Mouse (Mus musculus) lung, postnatal 4 days (tissue): ENCODE data around the gene Ppp2r5c.

Experiments
- DNase-seq, 2 experiments: peaks; one replicate each; pipeline ENCODE4 v3.0.0; 2021

Gene Ppp2r5c

DNA sequence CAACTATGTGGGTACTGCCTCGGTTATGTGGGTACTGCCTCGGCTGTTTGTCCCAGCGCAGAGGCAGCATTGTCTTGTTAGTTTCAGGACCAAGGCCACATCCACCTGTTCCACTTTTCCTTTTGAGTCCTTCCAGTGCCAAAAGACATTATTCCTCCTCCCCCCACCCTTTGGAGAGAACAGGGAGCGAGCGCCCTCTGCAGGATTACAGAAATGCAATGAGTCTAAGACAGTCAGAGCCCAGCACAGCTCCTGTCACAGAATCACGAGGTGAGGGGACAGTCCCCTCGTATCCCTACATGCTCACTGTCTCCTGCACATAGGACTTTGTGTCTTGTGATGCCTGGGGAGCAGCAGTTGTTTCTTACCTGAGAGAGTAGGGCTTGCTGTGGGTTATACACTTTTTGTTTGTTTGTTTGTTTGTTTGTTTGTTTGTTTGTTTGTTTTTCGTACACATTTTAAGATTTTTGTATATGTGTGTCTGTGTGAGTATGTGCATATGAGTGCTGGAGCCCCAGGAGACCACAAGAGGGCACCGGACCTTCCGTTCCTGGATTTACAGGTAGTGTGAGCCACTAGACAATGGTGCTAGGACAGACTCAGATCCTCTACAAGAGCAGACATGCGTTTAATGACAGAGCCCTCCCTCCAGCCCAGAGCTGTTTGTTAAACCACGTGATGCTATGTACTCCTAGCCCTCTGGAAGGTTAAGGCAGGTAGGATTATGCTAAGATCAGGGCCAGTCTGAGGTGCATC lies 43.2 kb downstream of the Ppp2r5c start:
- DNase-seq = no peak

DNA sequence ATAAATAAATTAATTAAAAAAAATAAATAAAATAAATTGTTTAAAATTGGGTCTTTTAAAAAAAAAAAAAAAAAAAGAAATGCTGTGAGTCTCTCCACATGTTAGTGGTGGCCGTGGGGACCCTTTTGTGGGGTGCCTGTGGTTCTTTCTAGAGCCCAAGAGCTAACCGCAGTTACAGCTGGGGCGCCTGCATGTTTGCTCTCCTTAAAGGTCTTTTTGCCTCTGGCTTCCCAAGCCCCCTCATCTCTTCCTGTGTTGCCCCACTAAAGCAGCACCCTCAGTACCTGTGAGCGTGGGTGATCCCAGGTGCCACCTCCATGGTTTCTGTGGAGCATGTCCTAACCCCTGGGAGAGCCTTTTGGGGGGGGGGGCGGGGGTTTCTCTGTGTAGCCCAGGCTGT lies 45.5 kb downstream of the Ppp2r5c start:
- DNase-seq = peak in 1 of 2 experiments; percentile 10

DNA sequence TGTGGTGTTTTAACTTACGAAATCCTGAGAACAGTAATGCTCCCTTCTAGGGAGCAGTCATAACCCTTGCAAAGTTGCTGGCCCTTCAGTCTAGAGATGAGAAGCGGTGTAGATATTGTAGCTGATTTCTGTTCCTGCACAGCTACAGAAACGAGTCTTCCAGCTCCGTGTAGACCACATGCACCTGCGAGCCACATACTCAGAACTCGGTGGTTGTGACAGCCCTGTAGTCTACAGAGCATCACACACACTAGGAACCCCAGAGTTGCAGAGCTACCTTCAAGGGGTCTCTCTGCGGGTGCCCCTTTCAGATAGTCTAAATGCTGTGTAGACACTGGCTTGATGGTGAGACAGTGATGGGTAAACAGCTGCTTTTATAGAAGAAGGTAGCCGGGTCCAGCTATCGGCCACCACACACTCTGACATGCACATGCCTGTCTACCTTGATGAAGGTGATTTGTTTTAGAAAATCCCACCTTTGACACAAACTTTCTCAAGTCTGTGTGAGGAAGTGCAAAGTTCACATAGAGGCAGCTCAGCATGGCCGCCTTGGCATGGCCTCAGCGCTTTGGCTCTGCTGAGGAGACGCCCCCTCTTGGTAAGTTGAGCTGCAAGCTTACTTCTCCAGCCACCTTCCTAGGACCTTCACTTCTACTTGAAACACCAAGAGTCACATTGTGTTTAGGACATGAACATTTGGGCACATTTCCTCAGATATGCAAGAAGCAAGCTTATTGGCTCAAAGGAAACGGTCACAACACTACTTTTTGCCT lies 46.9 kb downstream of the Ppp2r5c start:
- no peak for DNase-seq

DNA sequence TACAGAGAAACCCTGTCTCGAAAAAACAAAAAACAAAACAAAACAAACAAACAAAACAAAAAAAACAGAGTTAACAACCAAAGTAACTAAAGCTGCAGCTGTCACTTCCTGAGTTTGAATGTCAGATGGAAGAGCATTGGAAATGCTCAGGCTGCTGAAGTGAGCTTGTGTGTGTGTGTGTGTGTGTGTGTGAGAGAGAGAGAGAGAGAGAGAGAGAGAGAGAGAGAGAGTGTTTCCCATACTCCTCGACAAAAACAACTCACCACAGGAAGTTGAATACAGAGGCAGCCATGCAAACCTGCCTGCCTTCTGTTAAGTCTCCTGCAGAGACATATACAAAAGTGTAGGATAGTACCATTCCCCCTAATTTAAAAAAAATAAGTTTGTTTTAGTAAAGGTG lies 47.9 kb downstream of the Ppp2r5c start:
- no peak for DNase-seq

DNA sequence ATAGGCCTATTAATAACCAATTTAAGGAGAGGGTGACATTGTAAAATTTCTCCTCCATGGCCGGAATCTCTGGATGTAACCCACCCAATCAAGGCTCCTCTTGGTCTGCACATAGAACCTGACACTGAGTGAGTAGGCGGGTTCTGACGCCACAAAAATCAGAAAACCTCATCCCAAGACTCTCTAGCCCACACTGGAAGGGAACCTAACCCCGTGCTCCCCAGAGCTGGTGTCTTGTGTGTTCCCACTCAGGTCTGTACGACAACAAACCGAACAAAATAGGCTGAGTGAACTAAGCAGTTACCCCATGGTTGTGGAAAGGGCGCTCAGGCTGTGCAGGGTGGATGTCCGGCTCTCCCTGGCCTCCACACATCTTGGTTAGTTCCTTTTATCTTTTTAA lies 48.3 kb downstream of the Ppp2r5c start:
- DNase-seq = no peak

DNA sequence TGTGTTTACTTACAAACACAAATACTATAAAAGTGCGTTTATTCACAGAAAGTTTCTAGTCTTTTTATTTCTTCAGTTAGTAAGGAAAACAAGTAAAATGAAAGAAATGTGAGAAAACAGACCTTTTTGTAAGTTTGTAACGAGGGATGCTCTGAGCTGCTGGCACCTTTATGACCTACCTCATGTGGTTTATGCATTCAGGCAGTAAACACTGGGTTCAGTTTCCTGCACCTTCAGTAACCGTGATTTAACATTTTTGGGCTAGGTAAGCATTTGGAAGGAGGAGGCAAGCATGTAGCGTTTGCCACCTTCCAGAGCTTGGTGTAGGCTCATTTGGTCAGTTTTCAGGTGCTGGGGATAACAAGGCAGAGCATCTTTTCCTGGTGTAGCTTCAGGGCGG lies 49.1 kb downstream of the Ppp2r5c start:
- DNase-seq = no peak

DNA sequence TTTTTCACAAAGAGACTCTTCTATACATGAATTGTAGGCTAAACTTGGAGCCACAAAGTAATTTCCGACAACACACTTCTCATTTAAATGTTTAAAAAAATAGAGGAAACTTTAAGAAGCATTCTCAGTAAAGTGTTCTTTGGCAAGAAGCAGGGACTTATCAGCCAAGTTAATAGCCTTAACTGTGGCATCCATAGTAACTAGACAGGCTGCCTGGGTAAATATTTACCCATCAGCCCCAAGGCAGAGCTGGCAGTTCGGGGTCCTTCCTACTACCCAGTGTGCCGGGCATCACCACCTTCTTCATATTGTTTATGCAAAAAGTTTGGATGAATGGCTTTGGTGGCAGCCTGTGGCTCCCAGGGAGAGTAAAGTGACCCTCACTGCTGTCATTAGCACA lies 50.1 kb downstream of the Ppp2r5c start:
- no peak for DNase-seq

DNA sequence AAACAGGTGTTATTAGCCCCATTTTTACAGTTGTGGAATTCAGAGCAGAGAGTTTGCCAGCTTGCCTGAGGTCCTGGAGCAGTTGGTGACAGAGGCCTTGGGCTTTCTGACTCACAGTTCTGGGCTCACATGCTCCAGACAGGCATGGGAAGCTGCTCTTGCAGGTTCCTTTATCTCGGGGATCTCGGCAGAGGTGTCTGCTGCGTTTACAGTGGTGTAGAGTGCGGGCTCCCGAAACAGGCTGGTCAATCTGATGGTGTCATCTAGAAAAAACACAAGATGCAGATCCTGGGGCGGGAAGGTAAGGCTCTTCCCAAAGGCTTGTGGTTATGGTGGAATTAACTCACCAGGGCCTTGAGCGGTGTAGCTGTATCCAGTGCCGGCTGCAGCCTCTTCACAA lies 50.6 kb downstream of the Ppp2r5c start:
- no peak for DNase-seq

DNA sequence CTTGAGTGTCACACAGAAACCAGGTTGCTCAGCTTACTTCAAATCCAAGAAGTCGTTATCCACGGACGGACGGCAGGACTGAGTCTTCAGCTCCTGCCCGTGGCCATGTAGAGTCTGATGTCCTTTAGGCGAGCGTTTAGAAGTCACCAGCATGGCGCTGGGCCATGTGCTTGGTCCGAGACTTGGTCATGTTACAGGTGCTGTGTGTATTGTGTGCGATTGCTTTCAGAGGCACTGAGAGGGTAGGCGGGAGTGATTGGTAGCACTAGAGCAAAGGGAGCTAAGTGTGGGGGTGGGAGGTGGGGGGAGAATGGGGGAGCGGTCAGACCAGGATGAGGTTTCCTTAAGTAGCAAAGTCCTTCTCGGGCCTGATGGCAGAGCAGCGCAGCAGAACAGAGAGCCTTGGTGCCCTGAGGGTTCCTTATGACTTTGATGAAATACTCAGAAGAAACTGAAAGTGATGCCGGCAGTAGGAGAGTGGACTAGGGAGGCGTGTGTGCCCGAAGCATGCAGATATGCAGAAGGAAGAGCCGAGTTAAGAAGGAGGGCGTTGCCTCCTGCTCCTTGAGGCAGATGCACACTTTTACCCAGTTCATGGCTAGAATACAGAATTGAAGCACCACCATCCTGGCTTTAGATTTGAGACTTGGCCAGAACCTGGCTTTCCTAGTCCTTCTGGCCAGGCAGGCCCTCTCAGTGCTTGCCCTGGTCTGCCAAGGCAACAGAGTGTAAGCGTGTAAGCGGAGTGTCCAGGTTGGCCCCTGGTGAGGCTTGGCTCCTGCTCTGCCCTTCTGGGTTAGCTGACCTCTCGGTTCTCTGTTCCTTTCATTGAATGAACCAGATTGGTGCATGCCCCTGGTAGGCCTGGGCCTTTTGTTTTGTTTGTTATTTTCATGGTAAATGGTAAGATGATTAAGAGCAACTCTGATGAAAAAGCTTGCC lies 51.6 kb downstream of the Ppp2r5c start:
- DNase-seq = no peak

DNA sequence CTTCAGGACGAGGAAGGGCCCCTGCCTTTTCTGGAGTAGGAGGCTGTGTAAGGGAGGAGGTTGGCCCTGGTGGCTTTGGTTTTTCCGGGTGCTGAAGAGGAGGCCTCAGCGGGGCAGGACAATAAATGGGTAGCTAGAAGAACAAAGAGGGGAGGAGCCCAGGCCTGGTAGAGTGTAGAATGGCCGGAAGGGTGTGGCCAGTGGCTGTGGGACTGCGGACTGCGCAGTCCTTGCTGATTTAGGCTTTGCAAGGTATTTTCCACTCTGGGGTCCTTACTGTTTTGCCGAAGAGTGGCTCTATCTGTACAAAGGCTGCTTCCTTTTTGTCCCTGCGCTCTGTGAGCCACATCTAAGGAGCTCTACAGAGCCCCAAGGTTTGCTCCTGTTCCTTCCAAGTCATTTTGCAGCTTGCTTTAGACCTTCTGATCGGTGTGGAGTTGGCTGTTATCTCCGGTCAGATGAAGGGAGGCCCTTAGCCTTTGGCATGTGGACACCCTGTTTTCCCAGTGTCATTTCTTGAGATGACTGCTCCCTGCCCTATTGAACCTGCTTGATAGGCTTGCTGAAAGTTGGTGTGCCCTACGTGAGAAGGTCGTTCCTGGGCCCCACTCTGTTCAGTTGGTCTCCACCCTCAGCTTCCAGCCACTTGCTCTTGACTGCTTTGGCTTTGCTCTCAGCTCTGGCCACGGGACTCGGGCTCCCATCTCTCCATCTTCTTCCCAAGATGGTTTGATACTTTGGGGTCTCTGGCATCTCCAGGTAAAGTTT lies 52.5 kb downstream of the Ppp2r5c start:
- DNase-seq = peak; percentile 66 to 77

DNA sequence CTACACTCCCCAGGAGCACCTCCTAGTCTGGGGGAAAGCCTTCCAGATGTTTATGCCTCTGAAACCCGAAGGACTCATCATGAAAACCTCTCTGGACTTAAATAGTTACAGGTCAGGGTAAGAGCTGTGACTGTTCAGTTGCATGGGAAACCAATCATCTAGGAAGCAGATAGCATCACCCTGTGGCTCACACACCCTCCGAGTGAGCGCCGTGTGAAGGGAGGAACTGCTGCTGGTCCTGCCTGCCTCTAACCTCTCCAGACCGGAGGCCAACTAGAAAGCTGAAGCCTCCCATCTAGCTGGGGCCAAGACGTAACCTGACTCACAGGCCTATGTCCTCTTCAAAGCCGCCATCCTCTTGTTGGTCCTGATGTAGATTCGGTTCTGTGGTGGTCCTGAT lies 53.2 kb downstream of the Ppp2r5c start:
- DNase-seq = no peak

DNA sequence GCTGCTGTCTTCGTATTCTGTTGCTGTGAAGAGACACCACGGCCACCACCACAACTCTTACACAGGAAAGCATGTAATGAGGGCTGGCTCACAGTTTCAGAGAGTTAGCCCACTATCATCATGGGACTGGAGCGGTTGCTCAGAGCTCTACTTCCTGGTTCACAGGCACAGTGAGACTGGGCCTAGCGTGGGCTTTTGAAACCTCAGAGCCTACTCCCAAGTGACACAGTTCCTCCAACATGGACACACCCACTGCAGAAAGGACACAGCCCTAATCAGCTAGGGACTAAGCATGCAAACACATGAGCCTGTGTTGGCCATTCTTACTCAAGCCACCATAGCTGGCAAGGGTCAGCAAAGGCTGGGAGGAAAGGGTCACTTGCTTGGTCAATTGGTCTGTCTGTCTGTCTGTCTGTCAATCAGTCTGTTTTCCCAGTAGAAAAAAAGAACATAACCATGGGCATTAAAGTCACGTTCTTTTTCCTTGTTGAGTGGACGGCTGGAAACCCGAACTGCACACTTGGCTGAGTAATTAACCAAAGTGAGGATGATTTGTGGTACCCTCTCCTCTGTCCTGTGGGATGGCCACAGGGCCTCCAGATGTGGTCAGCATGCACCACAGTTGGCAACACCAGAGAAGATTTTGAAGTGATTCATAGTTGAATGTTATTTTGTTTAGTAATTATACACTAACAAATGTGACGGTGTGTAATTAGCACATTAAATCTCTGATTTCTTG lies 56.7 kb downstream of the Ppp2r5c start:
- DNase-seq = peak; percentile 62 to 70

DNA sequence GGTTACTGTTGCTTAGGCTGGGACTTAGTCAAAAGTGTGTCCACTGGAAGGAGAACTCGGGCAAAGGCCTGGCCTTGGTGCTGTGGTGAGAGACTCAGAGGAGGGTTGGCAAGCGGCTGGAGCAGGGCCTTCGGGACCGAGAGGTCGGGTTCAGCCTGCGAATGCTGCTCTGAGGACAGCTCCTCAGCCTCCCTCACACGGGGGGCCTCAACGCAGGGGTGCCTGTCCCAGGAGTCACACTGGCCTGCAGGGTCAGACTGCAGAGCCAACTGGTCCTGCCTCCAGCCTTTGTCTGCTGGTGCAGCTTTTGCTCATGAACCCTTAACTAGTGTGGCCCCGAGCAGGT lies 57.2 kb downstream of the Ppp2r5c start:
- peak in 1 of 2 experiments; percentile 20 for DNase-seq

DNA sequence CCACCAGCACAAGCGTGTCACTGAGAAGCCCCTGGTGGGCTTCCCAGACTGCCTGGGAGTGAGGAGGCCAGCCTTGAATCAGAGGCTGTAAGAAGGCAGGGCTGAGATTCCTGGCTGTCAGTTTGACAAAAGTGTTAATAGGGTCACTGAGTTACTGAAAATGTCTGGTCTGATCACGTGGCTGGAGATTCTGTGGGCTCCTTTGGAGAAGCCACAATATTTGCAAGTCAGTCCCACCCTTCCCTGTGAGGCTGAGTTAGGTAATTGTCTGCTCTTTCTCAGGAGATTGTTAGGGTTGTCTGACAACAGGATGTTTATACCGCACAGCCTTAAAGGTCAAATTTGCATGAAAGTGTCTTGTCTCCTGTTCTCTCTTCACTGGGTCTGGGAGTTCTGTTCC lies 57.9 kb downstream of the Ppp2r5c start:
- DNase-seq = no peak

DNA sequence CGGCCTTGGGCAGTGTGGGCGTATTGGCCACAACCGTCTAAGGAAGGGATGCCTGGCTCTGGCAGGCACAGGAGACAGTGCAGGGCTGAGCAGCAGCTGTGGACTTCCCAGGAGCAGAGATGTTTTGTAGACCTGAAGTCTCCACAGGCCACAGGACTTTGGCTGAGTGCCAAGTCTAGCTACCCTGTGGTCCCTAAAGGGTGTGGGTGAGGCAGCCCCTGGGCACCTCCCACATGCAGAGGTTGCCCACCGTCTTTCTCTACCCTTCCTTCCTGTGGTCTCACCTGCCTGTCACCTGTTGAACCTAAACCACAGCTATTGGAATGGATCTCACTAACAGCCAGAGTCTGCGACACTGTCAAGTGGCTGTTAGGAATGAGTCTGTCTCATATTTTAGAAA lies 59.1 kb downstream of the Ppp2r5c start:
- no peak for DNase-seq

DNA sequence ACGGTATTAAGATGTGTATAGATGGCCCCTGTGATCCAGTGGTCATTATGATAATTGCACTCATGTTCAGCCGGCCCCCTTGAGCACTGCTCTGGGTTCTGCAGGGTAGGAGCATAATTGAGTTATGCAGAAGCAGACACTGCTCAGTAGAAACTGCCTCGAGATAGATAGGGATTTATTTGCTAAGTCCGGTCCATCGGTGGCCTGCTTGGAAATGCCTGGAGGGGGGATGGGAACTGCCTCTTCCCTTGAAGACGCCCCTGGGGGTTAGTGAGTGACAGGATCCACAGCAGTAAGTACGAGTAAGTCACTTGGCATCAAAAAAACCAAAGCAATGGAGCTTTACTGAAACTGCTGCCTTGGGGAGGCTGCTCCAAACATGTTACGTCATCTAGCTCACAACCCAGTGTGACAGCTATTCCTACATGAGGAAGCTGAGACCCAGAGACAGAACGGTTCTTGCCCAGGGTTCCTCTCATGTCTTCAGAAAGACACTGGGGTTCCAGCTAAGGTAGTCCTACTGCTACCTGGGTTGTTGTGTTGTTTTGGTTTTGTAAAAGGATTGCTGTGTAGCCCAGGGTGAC lies 60.9 kb downstream of the Ppp2r5c start:
- DNase-seq = peak in 1 of 2 experiments; percentile 22

DNA sequence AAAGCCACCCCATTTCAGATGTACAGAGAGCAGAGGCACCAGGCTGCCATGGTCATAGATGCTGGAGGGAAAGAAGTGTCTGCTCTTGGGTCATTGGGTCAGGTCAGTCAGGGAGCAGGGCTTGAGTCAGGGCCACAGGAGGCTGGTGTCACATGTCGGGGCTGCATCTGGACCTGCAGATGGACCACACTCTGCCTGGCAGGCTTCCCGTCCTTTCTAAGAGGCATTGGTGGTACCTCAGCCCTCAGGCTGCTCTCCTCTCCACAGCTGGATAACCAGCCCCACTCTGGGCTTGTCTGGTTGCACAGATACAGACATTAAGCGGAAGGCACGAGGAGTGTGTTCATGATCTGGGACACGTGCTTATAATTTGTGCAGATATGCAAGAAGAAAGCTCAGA lies 61.8 kb downstream of the Ppp2r5c start:
- DNase-seq = peak in 1 of 2 experiments; percentile 21

DNA sequence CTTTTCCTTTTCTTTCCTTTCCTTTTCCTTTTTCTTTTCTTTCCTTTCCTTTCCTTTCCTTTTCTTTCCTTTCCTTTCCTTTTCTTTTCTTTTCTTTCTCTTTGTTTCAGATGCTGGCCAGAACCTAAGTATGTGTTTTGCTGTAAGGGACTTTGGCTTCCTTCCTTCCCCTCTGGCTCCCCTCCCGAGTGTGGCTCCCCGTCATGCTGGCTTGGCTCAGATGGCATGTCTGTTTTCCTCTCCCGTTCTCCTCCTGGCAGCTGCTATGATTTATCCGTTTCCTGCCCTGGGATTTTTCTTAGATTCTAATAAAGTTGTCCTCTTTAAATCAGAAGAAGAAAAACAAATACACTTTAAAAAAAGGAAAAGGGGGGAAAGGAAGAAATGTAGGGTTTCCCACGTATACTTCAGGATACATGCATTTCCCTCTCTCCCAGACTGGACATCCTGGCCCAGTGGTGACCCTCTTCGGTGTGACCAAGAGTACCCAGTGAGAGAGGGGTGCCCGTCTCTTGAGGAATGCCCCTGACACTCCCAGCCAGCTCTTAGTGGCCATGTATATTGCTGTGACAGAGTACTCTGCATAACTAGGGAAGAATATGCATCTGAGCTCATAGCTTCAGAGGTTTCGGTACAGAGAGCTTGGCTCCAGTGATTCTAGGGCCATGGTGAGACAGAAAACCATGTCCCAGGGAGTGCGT lies 63.4 kb downstream of the Ppp2r5c start:
- peak; percentile 75 to 86 for DNase-seq

DNA sequence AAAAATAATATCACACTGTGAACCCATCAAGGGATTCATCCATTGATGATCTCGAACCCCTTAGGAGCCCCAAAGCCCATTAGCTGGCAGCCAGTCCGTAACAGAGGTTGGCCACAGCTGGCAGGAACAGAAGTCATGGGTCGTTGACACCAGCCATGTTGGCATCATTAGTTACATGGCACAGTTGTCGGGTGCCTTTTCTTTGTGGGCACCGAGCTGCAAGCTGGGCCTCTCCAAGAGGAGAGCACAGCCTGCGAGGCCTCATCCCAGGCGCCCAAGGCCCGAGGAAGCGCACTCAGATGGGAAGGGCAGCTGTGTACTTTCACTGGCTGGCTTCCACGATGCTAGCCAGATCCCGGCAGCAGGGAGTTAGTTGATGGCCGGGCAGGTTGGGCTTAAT lies 64.3 kb downstream of the Ppp2r5c start:
- peak in 1 of 2 experiments; percentile 27 for DNase-seq

DNA sequence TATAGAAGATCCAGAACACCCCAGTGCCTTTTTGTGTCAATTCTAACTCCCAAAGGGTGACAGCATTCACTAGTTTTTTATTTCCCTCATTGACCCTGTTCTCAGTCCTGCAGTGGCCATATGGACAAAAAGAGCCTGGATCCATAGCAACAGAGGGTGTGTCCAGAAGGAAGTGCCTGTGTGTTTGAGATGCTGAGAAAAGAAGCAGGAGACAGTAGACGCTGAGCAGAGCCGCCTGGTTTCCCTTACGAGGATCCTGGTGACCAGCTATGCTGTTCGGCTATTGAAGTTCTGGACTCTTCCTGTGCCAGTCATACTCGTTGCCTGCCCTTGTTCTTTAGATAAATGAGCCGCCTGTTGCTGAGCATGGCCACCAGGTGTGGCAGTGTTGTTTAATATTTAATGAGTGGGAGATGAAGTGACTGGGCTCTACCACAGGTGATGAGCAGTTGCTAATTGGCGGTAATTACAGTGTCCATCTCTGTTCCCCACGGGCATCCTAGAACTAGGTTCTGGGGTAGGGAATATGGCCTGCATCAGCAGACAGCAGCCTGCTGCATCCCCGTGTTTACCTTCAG lies 65.0 kb downstream of the Ppp2r5c start:
- peak in 1 of 2 experiments; percentile 19 for DNase-seq
